Mouse (Mus musculus): ENCODE measurements at regions not wholly inside any gene's neighbourhood (a gene's known extent, or its start where the extent isn't known, plus 50 kb on each side); places are given as distances from the start of the nearest gene placed in this dataset.
A peak's percentile ranks its signal among the peaks of the same experiment; 100 is the strongest.
"Not testable (repeated sequence)": the region's sequence is repeated elsewhere in the genome, so short reads cannot be mapped to it uniquely, and the experiment has no call there.

DNA sequence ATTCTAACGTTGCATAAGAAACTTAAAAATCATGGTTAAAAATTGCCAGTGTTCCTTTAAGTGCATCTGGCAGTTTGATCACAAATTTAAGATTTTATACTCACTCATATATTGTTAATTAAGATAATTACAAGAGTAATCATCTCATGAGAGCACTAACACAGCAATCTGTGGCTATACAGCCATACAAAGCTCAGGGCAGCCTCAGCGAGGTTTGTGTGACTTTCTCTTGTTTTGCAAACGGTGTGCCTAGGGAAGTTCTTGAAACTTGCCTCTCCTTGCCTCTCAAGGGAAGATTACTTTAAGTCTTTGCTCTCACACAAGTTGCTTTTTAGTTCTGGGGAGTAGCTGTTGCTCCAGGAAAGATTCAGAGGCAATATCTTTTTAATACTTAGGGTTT, 58.1 kb upstream of the Slc1a4 start:
- H3K36me3 ChIP-seq (ENCODE audit: control insufficient read depth in 1 of 2, insufficient read depth in 2 of 2, low read length in 2 of 2): no peaks in the 10 kb centered on the region
- no peak overlapping the region for H3K27ac ChIP-seq (ENCODE audit: control insufficient read depth, low read depth, low read length)
- H3K9me3 ChIP-seq (replicated peaks; ENCODE audit: insufficient read depth, low read length): no peaks in the 10 kb centered on the region
- no peak overlapping the region for H3K4me3 ChIP-seq (ENCODE audit: control insufficient read depth in 1 of 2, insufficient read depth in 1 of 2, low read depth in 2 of 2, low read length in 2 of 2)
- no peak overlapping the region for H3K9ac ChIP-seq (ENCODE audit: control insufficient read depth, low read depth, low read length, poor library complexity, severe bottlenecking)
- TF ChIP-seq TBP (IDR thresholded peaks at IDR 0.05; ENCODE audit: low read depth, low read length) (0 out of 2 replicates have a peak, but pooled peaks have one; percentile 51), TAL1 (IDR thresholded peaks at IDR 0.05; ENCODE audit: low read length) (no peak)
- H3K79me2 ChIP-seq (ENCODE audit: control insufficient read depth, insufficient read depth, low read length, poor library complexity): no peaks in the 10 kb centered on the region
- no peaks in the 10 kb centered on the region for H3K4me1 ChIP-seq (ENCODE audit: control insufficient read depth in 1 of 2, insufficient read depth in 2 of 2, low read length in 2 of 2)
- DNase-seq (ENCODE audit: low read depth, low spot score): no peak
- peaks cover 0 to 4% of the 10 kb centered on the region in 2 experiments; a peak in 3 of 4 replicates for H3K27me3 ChIP-seq (ENCODE audit: control insufficient read depth in 1 of 2, insufficient read depth in 2 of 2, low read length in 2 of 2)

DNA sequence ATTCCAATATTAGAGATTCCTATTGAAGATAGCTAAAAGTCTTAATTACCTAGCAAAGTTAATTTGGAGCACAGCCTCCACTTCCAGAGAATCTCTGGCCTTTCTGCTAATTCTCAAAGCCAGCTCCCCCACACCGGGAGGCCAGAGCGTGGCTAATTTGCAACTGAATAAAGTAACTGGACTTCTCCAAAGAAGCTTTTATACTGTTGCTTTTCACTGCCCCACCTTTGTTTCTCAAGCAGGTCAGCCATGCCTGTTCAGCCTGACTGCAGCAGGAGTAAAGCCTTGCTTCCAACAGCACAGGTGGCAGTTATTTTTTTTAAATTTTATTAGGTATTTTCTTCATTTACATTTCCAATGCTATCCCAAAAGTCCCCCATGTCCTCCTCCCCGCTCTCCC, 60.8 kb upstream of the Slc1a4 start:
- H3K4me3 ChIP-seq (ENCODE audit: control insufficient read depth in 1 of 2, insufficient read depth in 1 of 2, low read depth in 2 of 2, low read length in 2 of 2); H3K27ac ChIP-seq (ENCODE audit: control insufficient read depth, low read depth, low read length); H3K9ac ChIP-seq (ENCODE audit: control insufficient read depth, low read depth, low read length, poor library complexity, severe bottlenecking); H3K9me3 ChIP-seq (replicated peaks; ENCODE audit: insufficient read depth, low read length); H3K36me3 ChIP-seq (ENCODE audit: control insufficient read depth in 1 of 2, insufficient read depth in 2 of 2, low read length in 2 of 2); H3K79me2 ChIP-seq (ENCODE audit: control insufficient read depth, insufficient read depth, low read length, poor library complexity); H3K4me1 ChIP-seq (ENCODE audit: control insufficient read depth in 1 of 2, insufficient read depth in 2 of 2, low read length in 2 of 2); H3K27me3 ChIP-seq (ENCODE audit: control insufficient read depth in 1 of 2, insufficient read depth in 2 of 2, low read length in 2 of 2); DNase-seq (ENCODE audit: low read depth, low spot score): not testable (repeated sequence)

DNA sequence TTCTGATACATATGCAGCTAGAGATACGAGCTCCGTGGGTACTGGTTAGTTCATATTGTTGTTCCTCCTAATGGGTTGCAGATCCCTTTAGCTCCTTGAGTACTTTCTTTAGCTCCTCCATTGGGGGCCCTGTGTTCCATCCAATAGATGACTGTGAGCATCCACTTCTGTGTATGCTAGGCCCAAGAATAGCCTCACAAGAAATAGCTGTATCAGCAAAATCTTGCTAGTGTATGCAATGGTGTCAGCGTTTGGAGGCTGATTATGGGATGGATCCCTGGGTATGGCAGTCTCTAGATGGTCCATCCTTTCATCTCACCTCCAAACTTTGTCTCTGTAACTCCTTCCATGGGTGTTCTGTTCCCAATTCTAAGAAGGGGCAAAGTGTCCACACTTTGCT, 61.3 kb upstream of the Slc1a4 start:
- DNase-seq (ENCODE audit: low read depth, low spot score); H3K27me3 ChIP-seq (ENCODE audit: control insufficient read depth in 1 of 2, insufficient read depth in 2 of 2, low read length in 2 of 2); H3K79me2 ChIP-seq (ENCODE audit: control insufficient read depth, insufficient read depth, low read length, poor library complexity); H3K4me1 ChIP-seq (ENCODE audit: control insufficient read depth in 1 of 2, insufficient read depth in 2 of 2, low read length in 2 of 2); H3K9ac ChIP-seq (ENCODE audit: control insufficient read depth, low read depth, low read length, poor library complexity, severe bottlenecking); H3K4me3 ChIP-seq (ENCODE audit: control insufficient read depth in 1 of 2, insufficient read depth in 1 of 2, low read depth in 2 of 2, low read length in 2 of 2); H3K9me3 ChIP-seq (replicated peaks; ENCODE audit: insufficient read depth, low read length); H3K27ac ChIP-seq (ENCODE audit: control insufficient read depth, low read depth, low read length); H3K36me3 ChIP-seq (ENCODE audit: control insufficient read depth in 1 of 2, insufficient read depth in 2 of 2, low read length in 2 of 2): not testable (repeated sequence)

DNA sequence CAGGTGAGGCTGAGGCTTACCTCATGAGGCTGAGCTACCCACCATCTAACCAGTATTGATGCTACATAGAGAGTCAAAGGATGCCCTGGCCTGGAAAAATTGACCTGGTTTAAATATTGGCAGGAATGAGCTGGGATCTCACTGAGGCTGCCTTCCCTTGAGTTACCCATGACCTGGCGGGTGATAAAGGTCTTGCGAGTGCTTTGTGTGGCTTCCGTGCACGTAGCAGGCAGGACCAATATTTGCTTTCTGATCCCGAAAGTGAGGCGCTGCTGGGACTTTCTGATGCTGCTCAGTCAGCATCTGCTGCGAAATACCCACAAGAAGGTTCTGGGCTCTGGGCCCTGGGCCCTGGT, 63.3 kb upstream of the Slc1a4 start:
- Histone ChIP-seq H3K4me3 (ENCODE audit: control insufficient read depth in 1 of 2, insufficient read depth in 1 of 2, low read depth in 2 of 2, low read length in 2 of 2) (no peak overlapping the region), H3K4me1 (ENCODE audit: control insufficient read depth in 1 of 2, insufficient read depth in 2 of 2, low read length in 2 of 2) (no peaks in the 10 kb centered on the region), H3K9me3 (replicated peaks; ENCODE audit: insufficient read depth, low read length) (no peaks in the 10 kb centered on the region), H3K9ac (ENCODE audit: control insufficient read depth, low read depth, low read length, poor library complexity, severe bottlenecking) (no peak overlapping the region), H3K27me3 (ENCODE audit: control insufficient read depth in 1 of 2, insufficient read depth in 2 of 2, low read length in 2 of 2) (peaks cover 0 to 3% of the 10 kb centered on the region in 2 experiments; a peak in 2 of 4 replicates), H3K36me3 (ENCODE audit: control insufficient read depth in 1 of 2, insufficient read depth in 2 of 2, low read length in 2 of 2) (no peaks in the 10 kb centered on the region), H3K79me2 (ENCODE audit: control insufficient read depth, insufficient read depth, low read length, poor library complexity) (no peaks in the 10 kb centered on the region), H3K27ac (ENCODE audit: control insufficient read depth, low read depth, low read length) (no peak overlapping the region)
- TF ChIP-seq RCOR1 (IDR thresholded peaks at IDR 0.05; ENCODE audit: low read depth, low read length): no peak
- TF ChIP-seq ELF1 (IDR thresholded peaks at IDR 0.05; ENCODE audit: low read depth, low read length): no peak
- TF ChIP-seq MAX (IDR thresholded peaks at IDR 0.05; ENCODE audit: low read length): no peak
- no peak for TF ChIP-seq NRF1 (IDR thresholded peaks at IDR 0.05; ENCODE audit: insufficient read depth, low read depth, low read length, poor library complexity, severe bottlenecking)
- no peak for TF ChIP-seq POLR2AphosphoS5 (IDR thresholded peaks at IDR 0.05; ENCODE audit: borderline replicate concordance, low read depth, low read length)
- TF ChIP-seq EP300 (IDR thresholded peaks at IDR 0.05; ENCODE audit: low read depth in 1 of 2, low read length in 2 of 2): no peak
- no peak for TF ChIP-seq JUND (IDR thresholded peaks at IDR 0.05; ENCODE audit: low read depth, low read length)
- TF ChIP-seq ZMIZ1 (IDR thresholded peaks at IDR 0.05; ENCODE audit: low read depth, low read length): no peak
- TF ChIP-seq MXI1 (IDR thresholded peaks at IDR 0.05; ENCODE audit: low read depth, low read length): no peak
- no peak for TF ChIP-seq BHLHE40 (IDR thresholded peaks at IDR 0.05; ENCODE audit: borderline replicate concordance, low read depth, low read length)
- TF ChIP-seq USF1 (IDR thresholded peaks at IDR 0.05; ENCODE audit: low read depth, low read length): no peak
- no peak for DNase-seq (ENCODE audit: low read depth, low spot score)

Data from MEL (cell line).